Mouse (Mus musculus) heart, adult 2 months (tissue): ENCODE results near the gene Stk32c. TPM values are rescaled to one million over a fixed set of nuclear protein-coding genes. Genes with fewer than 3 reads are reported as not detected.

Experiments
- DNase-seq, 2 experiments: peaks; one replicate each; pipeline ENCODE4 v3.0.0; 2021
- H3K27ac ChIP-seq: fragments of 200-600 bp; 2 replicates; pipeline ENCODE4 v1.8.1; 2022
- H3K27me3 ChIP-seq: fragments of 200-500 bp; 2 replicates; pipeline ENCODE4 v1.6.1; 2012; ENCODE audit warnings: mild to moderate bottlenecking, low read length, inconsistent platforms, mixed read lengths; ENCODE audit not compliant: control insufficient read depth, insufficient read depth
- H3K36me3 ChIP-seq: fragments of 200-500 bp; 2 replicates; pipeline ENCODE4 v1.6.1; 2012; ENCODE audit warnings: low read length, inconsistent platforms; ENCODE audit not compliant: control insufficient read depth, insufficient read depth
- H3K4me1 ChIP-seq: fragments of 200-500 bp; 2 replicates; pipeline ENCODE4 v1.6.1; 2011; ENCODE audit warnings: low read length; ENCODE audit not compliant: control insufficient read depth, insufficient read depth
- H3K4me3 ChIP-seq: fragments of 200-600 bp; 2 replicates; pipeline ENCODE4 v1.8.1; 2022
- H3K79me2 ChIP-seq: fragments of 200-500 bp; replicated peaks from 2 replicates; pipeline ENCODE4 v1.6.1; 2012; ENCODE audit warnings: mild to moderate bottlenecking, inconsistent platforms, low read length, moderate library complexity, mixed read lengths; ENCODE audit not compliant: control insufficient read depth, insufficient read depth
- H3K9ac ChIP-seq: fragments of 200-500 bp; 2 replicates; pipeline ENCODE4 v1.6.1; 2012; ENCODE audit warnings: low read depth, mild to moderate bottlenecking, control low read depth, inconsistent platforms, low read length, mixed read lengths
- CTCF ChIP-seq: fragments of 200-600 bp; IDR thresholded peaks from 2 replicates; pipeline ENCODE4 v1.8.1; 2022; ENCODE audit warnings: antibody characterized with exemption, mild to moderate bottlenecking, moderate library complexity
- EP300 ChIP-seq: fragments of 200-500 bp; IDR thresholded peaks from 2 replicates; pipeline ENCODE4 v1.6.1; 2011; ENCODE audit warnings: low read depth, low read length, control low read depth; ENCODE audit not compliant: insufficient read depth
- POLR2A ChIP-seq: fragments of 200-500 bp; IDR thresholded peaks from 2 replicates; pipeline ENCODE4 v1.6.1; 2011; ENCODE audit warnings: mild to moderate bottlenecking, low read depth, low read length, control low read depth; ENCODE audit not compliant: insufficient read depth
- WGBS: fragments of 180-500 bp; shearing (Covaris S2); methylation state at CpG from one replicate; pipeline ENCODE4 v1.1.7; 2018; 5-methylcytosine and 5-hydroxymethylcytosine counted together
- intact Hi-C: fragments of 180-260 bp; cut with DNase I; formaldehyde crosslinking; loops from one replicate; pipeline ENCODE4 v1.15.1; 2025
- polyA plus RNA-seq: library from polyadenylated mRNA; depleted of rRNA; stranded (reverse); fragments of >200 nt; gene quantifications from 2 replicates; pipeline ENCODE4 v1.2.3, GENCODE M21; 2012
- total RNA-seq, 2 experiments: library from RNA; stranded (reverse); gene quantifications; 2 replicates each; pipeline ENCODE4 v1.2.3; 2021

Gene Stk32c
- total and polyA plus RNA-seq, 3 experiments = 0.68 to 1.1 (median 0.94) TPM

DNA sequence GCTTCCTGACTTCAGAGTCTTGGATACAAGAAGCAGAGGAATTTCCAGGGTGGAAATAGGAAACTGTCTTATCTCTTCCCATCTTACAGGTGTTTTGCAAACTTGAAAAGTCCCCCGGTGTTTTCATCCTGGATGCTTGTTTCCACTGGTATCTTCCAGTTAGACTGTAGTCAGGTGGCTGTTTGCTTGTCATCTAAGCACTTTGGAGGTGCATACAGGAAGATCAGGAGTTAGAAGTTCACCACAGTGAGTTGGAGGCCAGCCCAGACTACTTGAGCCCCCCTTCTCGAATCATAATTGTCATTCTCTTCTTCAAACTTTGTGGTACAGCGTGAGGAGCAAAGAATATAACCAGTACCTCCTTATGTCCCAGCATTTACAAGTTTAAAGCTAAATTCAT, 1.1 kb upstream of the Stk32c start:
- WGBS = 48% methylated on average over 3 of the region's 3 CpGs
- Histone ChIP-seq H3K4me1 (peaks cover 12% of the 10 kb centered on the region), H3K27ac (no peak overlapping the region), H3K4me3 (no peak overlapping the region), H3K79me2 (no peaks in the 10 kb centered on the region), H3K36me3 (no peaks in the 10 kb centered on the region), H3K27me3 (no peaks in the 10 kb centered on the region), H3K9ac (no peak overlapping the region)
- no peak for DNase-seq
- intact Hi-C loops = no loop called here
- TF ChIP-seq EP300 (no peak), CTCF (no peak), POLR2A (no peak)

DNA sequence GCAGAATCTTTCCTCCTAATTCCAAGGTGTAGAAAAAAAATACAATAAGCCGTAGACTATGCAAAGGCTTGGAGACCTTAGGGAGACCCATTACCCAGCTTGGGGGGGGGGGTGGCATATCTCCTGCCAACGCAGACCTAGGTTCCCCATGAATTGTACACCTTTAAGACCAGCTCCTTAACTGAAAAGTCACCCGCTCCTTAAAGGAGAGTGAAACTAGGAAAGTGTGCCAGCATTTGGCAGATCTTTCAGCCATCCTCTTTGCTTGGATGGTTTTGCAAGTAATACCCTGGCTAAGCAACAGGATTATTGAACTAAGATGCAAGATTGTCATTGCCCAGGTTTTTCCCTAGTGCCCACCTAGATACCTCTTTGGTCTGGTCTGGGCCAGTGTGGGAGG, 644 bp upstream of the Stk32c start:
- Histone ChIP-seq H3K4me1 (peaks cover 10% of the 10 kb centered on the region), H3K36me3 (no peaks in the 10 kb centered on the region), H3K4me3 (no peak overlapping the region; the same call in 1 of the 2 replicates), H3K79me2 (no peaks in the 10 kb centered on the region), H3K9ac (no peak overlapping the region), H3K27ac (peak overlapping the region; percentile 68), H3K27me3 (no peaks in the 10 kb centered on the region)
- DNase-seq = no peak
- 71% methylated on average over 3 of the region's 3 CpGs for whole genome bisulfite sequencing
- intact Hi-C loops = loop anchor here (1.0 to 2.0 kb wide), 2 partner anchors 35 to 175 kb away; partner anchors contain the start of genes Inpp5a and Pwwp2b
- TF ChIP-seq EP300 (no peak), CTCF (no peak), POLR2A (no peak)

DNA sequence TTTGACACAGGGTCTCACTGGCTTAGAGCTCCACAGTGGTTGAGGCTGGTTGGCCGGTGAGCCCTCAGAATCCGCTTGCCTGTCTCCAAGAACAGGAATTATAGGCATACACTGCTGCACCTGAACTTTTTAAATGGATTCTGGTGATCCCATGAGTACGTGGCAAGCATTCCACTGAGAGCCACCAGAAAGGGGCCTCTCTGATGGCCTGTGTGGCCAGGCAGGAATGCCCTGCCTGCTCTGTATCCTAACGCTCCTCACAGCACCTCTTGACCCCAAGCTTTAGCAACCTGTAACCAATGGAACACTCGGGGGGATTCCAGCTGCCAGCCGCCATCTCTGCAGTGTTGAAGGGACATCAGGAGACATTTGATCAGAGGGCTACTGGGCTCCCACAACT, 1.3 kb downstream of the Stk32c start:
- no peak for DNase-seq
- Histone ChIP-seq H3K79me2 (no peaks in the 10 kb centered on the region), H3K4me1 (peaks cover 13% of the 10 kb centered on the region), H3K9ac (no peak overlapping the region), H3K27me3 (no peaks in the 10 kb centered on the region), H3K4me3 (no peak overlapping the region), H3K27ac (no peak overlapping the region), H3K36me3 (no peaks in the 10 kb centered on the region)
- no peak for TF ChIP-seq CTCF
- TF ChIP-seq POLR2A = no peak
- TF ChIP-seq EP300 = no peak
- WGBS = 93% methylated on average over 6 of the region's 6 CpGs
- intact Hi-C loops = loop anchor here (2.0 kb wide), 1 partner anchor 177 kb away; the partner anchor contains the start of gene Inpp5a

DNA sequence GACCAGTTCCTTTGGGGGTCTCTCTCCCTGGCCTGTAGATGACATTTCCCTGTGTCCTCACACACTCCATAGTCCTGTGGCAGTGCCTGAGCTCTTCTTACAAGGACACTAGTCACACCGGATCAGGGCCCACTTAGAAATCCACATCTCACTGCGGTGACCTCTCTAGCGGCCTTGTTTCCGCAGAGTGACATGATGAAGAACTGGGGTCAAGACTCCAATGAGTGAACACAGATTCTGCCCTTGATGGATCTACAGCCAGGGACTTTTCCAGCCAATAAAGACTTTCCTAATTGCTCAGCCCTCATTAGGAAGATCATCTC, 4.4 kb downstream of the Stk32c start:
- DNase-seq = no peak
- H3K4me3 ChIP-seq = no peak overlapping the region
- H3K27me3 ChIP-seq = no peaks in the 10 kb centered on the region
- intact Hi-C loops = loop anchor here (1.0 kb wide), 2 partner anchors 24 to 91 kb away; no protein-coding TSS in a partner anchor
- peaks cover 9% of the 10 kb centered on the region for H3K4me1 ChIP-seq
- 90% methylated on average over 4 of the region's 4 CpGs for WGBS
- H3K79me2 ChIP-seq = no peaks in the 10 kb centered on the region
- H3K36me3 ChIP-seq = no peaks in the 10 kb centered on the region
- no peak overlapping the region for H3K27ac ChIP-seq
- no peak overlapping the region for H3K9ac ChIP-seq
- no peak for TF ChIP-seq CTCF
- no peak for TF ChIP-seq EP300
- TF ChIP-seq POLR2A = no peak

DNA sequence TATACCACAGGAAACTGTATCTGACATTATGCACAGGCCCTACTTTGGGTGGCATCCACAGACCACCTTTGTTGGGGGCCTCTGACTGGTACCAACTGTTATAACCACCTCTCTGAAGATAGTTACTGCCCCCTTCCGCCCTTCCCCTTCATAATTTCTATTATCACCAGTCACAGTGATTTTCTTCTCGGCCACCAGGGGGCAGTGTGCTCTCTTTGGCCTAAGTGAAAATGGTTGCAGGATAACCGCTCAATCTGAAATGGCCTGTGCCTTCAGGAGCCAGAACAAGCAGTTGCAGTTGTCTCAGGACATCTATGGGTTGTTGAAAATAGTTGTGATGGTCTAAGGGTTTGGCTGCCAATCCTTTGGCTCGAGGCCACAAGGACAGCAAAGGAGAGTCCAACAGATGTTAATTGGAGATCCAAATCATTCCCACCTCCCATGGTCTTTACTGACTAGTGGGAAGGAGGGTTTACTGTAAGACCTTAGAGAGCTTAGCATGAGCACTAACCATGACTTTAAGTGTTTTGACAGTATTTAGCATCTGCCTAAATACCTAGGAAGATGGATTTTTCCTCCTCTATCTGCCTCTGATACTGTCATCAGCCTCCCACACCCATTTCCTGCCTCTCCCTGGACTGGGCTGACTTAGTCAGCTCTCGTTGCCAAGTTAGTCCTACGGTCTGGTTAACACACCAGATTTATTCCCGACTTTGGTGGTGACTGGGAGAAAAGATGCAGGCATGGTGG, 4.9 kb downstream of the Stk32c start:
- peaks cover 9% of the 10 kb centered on the region for H3K4me1 ChIP-seq
- H3K27me3 ChIP-seq = no peaks in the 10 kb centered on the region
- H3K4me3 ChIP-seq = no peak overlapping the region
- H3K36me3 ChIP-seq = no peaks in the 10 kb centered on the region
- H3K9ac ChIP-seq = no peak overlapping the region
- DNase-seq = peak in 1 of 2 experiments; percentile 45
- TF ChIP-seq CTCF (peak; percentile 91), EP300 (peak; percentile 78), POLR2A (no peak)
- H3K79me2 ChIP-seq = no peaks in the 10 kb centered on the region
- intact Hi-C loops = loop anchor here (1.0 kb wide), 2 partner anchors 24 to 91 kb away; no protein-coding TSS in a partner anchor
- H3K27ac ChIP-seq = peak overlapping the region; percentile 11; the same call in 1 of the 2 replicates
- WGBS = 15% methylated on average over 7 of the region's 7 CpGs

DNA sequence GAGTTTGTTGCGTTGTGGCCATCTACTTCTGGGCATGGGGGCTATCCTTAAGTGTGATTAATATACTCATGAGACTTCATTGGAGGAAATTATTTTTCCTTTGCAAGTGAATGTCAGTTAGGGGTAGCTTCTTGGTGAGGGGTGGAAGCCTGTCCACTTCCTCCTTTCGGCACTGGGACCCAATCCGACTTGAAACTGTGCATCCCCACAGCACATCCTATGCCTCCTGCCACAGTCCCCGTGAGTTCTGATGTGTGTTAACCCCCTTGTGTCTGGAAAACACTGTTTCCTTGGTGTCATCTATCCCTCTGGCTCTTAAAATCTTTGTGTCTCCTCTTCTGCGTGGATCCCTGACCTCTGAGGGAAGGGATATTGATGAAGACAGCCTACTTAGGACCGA, 11.9 kb downstream of the Stk32c start:
- Histone ChIP-seq H3K4me3 (no peak overlapping the region), H3K9ac (no peak overlapping the region), H3K27me3 (no peaks in the 10 kb centered on the region), H3K36me3 (no peaks in the 10 kb centered on the region), H3K79me2 (no peaks in the 10 kb centered on the region), H3K4me1 (no peaks in the 10 kb centered on the region), H3K27ac (no peak overlapping the region)
- intact Hi-C loops = loop anchor here (5.0 kb wide), 1 partner anchor 79 kb away; no protein-coding TSS in a partner anchor
- WGBS = 41% methylated on average over 6 of the region's 6 CpGs
- DNase-seq = no peak
- TF ChIP-seq EP300 (no peak), POLR2A (no peak), CTCF (no peak)
